Mouse (Mus musculus): ENCODE data around the gene Fam155a. TPM values are rescaled to one million over a fixed set of nuclear protein-coding genes. Genes with fewer than 3 reads are reported as not detected.
A peak's percentile ranks its signal among the peaks of the same experiment; 100 is the strongest.

Gene Fam155a
- polyA plus RNA-seq, 1 experiment from 2014 or later: 0.93 TPM

DNA sequence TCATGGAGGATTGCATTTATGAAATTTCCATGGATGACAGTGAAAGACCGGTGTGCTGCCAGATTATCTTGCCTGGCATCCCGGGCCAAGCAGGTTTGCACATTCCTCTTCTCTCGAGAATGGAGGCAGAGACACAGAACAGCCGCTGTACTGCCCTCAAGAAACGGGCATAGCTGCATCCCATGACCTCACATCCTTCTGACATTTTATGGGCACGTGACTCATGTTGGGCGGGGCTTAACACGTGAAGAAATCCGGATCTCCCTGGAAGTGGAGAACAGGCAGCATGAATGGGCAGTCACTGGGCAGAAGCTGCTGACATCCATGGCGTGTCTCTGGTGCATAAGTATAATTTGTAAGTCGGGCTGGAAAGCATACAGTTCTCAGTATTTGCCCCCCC lies 29.0 kb upstream of the Fam155a start:
- no peaks in the 10 kb centered on the region for H3K27me3 ChIP-seq (ENCODE audit: control insufficient read depth, insufficient read depth, low read length)
- no peak overlapping the region for H3K27ac ChIP-seq (replicated peaks)
- no peak overlapping the region for H3K4me3 ChIP-seq (ENCODE audit: low read depth, low read length)
- TF ChIP-seq EP300 (optimal IDR thresholded peaks at IDR 0.05): no peak
- no peak for TF ChIP-seq CTCF (IDR thresholded peaks at IDR 0.05; ENCODE audit: low read depth)
- no peaks in the 10 kb centered on the region for H3K36me3 ChIP-seq (ENCODE audit: control insufficient read depth, insufficient read depth, low read length)
- DNase-seq (ENCODE audit: low spot score): no peak
- no peak for ATAC-seq (ENCODE audit: low FRiP score, low TSS enrichment)
- no peaks in the 10 kb centered on the region for H3K4me1 ChIP-seq (replicated peaks; ENCODE audit: control insufficient read depth, insufficient read depth)
- 76% methylated on average over 11 of the region's 11 CpGs for WGBS
- H3K9me3 ChIP-seq (ENCODE audit: control insufficient read depth, low read length): no peaks in the 10 kb centered on the region
- H3K4me2 ChIP-seq (replicated peaks; ENCODE audit: low read depth): no peak overlapping the region
- no peak overlapping the region for H3K9ac ChIP-seq (ENCODE audit: low read length)

DNA sequence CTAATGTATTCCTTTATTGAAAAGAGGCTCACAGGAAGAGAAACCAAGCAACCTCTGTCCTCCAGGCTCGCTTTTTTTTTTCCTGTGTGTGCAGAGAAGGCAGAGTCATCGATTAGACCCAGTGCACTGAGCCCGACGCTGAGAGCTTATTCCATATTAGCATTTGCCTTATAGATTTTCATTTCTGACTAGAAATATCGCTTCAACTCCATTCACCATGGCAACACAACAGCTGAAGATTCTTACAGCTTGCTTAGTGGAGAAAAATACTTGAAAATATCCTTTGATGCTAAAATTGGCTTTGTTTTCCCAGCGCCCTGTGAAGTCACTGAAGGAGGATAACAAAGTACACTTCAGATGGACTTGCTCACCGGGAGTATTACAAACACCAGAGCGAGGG lies 26.6 kb upstream of the Fam155a start:
- Histone ChIP-seq H3K27ac (replicated peaks) (no peak overlapping the region), H3K4me2 (replicated peaks; ENCODE audit: low read depth) (no peak overlapping the region), H3K4me3 (ENCODE audit: low read depth, low read length) (no peak overlapping the region), H3K9me3 (ENCODE audit: control insufficient read depth, low read length) (no peaks in the 10 kb centered on the region), H3K27me3 (ENCODE audit: control insufficient read depth, insufficient read depth, low read length) (no peaks in the 10 kb centered on the region), H3K36me3 (ENCODE audit: control insufficient read depth, insufficient read depth, low read length) (no peaks in the 10 kb centered on the region), H3K9ac (ENCODE audit: low read length) (no peak overlapping the region), H3K4me1 (replicated peaks; ENCODE audit: control insufficient read depth, insufficient read depth) (no peaks in the 10 kb centered on the region)
- TF ChIP-seq CTCF (IDR thresholded peaks at IDR 0.05; ENCODE audit: low read depth): no peak
- no peak for TF ChIP-seq EP300 (optimal IDR thresholded peaks at IDR 0.05)
- ATAC-seq (ENCODE audit: low FRiP score, low TSS enrichment): no peak
- 70% methylated on average over 8 of the region's 8 CpGs for WGBS
- no peak for DNase-seq (ENCODE audit: low spot score)

DNA sequence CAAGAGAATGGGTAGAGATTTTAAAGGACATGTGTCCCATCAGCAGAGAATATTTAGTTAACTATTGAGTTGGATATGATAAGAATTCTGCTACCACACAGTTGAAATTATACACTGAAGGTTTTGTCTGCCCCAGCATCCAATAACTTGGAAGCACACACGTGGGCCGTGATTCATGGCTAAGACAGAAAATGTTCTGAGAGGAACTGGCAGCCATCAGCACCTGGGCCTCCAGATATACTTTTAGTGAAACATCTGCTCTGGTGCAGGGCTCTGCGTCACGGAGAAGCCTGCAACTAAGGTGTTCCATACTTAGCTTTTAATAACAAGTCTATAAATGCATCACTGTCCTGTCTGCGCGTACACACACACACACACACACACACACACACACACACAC lies 24.8 kb upstream of the Fam155a start:
- no peaks in the 10 kb centered on the region for H3K36me3 ChIP-seq (ENCODE audit: control insufficient read depth, insufficient read depth, low read length)
- no peak overlapping the region for H3K9ac ChIP-seq (ENCODE audit: low read length)
- DNase-seq (ENCODE audit: low spot score) (no peak), ATAC-seq (ENCODE audit: low FRiP score, low TSS enrichment) (no peak)
- 92% methylated on average over 6 of the region's 6 CpGs for WGBS
- no peaks in the 10 kb centered on the region for H3K27me3 ChIP-seq (ENCODE audit: control insufficient read depth, insufficient read depth, low read length)
- TF ChIP-seq CTCF (IDR thresholded peaks at IDR 0.05; ENCODE audit: low read depth): no peak
- TF ChIP-seq EP300 (optimal IDR thresholded peaks at IDR 0.05): no peak
- H3K4me3 ChIP-seq (ENCODE audit: low read depth, low read length): no peak overlapping the region
- H3K4me1 ChIP-seq (replicated peaks; ENCODE audit: control insufficient read depth, insufficient read depth): no peaks in the 10 kb centered on the region
- no peak overlapping the region for H3K27ac ChIP-seq (replicated peaks)
- H3K4me2 ChIP-seq (replicated peaks; ENCODE audit: low read depth): no peak overlapping the region
- H3K9me3 ChIP-seq (ENCODE audit: control insufficient read depth, low read length): no peaks in the 10 kb centered on the region

DNA sequence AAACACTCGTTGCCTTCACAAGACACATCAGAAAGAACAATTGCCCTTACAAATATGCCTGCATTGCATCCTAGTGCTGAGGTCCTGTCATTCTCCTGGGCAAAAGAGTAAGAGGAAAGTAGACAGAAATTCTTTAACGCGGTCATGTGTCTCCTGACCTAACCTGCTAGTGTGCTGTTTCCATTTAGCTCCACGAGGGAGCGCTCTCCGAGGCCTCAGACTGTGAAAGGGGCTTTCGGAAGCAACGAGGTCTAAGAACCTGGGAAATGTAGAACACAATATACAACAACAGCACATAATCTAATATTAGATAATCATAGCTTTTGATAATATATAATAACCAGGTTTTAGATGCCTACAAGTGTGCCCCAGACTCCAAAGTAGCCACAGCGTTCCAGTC lies 22.4 kb upstream of the Fam155a start:
- Histone ChIP-seq H3K4me2 (replicated peaks; ENCODE audit: low read depth) (no peak overlapping the region), H3K27ac (replicated peaks) (no peak overlapping the region), H3K9ac (ENCODE audit: low read length) (no peak overlapping the region), H3K4me1 (replicated peaks; ENCODE audit: control insufficient read depth, insufficient read depth) (no peaks in the 10 kb centered on the region), H3K4me3 (ENCODE audit: low read depth, low read length) (no peak overlapping the region), H3K27me3 (ENCODE audit: control insufficient read depth, insufficient read depth, low read length) (no peaks in the 10 kb centered on the region), H3K9me3 (ENCODE audit: control insufficient read depth, low read length) (no peaks in the 10 kb centered on the region), H3K36me3 (ENCODE audit: control insufficient read depth, insufficient read depth, low read length) (no peaks in the 10 kb centered on the region)
- WGBS: 54% methylated on average over 9 of the region's 9 CpGs
- DNase-seq (ENCODE audit: low spot score) (no peak), ATAC-seq (ENCODE audit: low FRiP score, low TSS enrichment) (no peak)
- peak; percentile 26; the same call in 1 of the 2 replicates for TF ChIP-seq CTCF (IDR thresholded peaks at IDR 0.05; ENCODE audit: low read depth)
- no peak for TF ChIP-seq EP300 (optimal IDR thresholded peaks at IDR 0.05)

DNA sequence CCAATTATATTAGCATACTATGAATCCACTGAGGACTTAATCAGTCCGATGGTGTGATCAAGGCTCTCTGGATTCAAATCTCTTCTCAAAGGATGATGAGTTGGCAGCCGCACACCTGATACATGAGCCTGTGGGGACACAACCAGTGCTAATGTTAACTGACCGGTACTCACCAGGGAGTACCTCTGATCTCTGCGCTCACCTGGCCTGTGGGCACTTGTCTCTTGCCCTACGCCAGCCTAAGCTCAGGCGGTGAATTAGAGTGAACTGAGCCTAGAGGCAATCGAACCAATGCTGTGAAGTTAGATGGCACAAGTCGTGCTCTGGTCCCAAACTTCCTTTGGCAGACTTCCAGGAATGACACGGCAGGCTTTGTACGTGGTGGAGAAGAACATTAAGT lies 9.4 kb upstream of the Fam155a start:
- H3K36me3 ChIP-seq (ENCODE audit: control insufficient read depth, insufficient read depth, low read length): no peaks in the 10 kb centered on the region
- ATAC-seq (ENCODE audit: low FRiP score, low TSS enrichment): no peak
- H3K9ac ChIP-seq (ENCODE audit: low read length): no peak overlapping the region
- H3K4me1 ChIP-seq (replicated peaks; ENCODE audit: control insufficient read depth, insufficient read depth): no peaks in the 10 kb centered on the region
- H3K4me3 ChIP-seq (ENCODE audit: low read depth, low read length): no peak overlapping the region
- no peak for DNase-seq (ENCODE audit: low spot score)
- TF ChIP-seq EP300 (optimal IDR thresholded peaks at IDR 0.05) (no peak), CTCF (IDR thresholded peaks at IDR 0.05; ENCODE audit: low read depth) (no peak)
- no peaks in the 10 kb centered on the region for H3K9me3 ChIP-seq (ENCODE audit: control insufficient read depth, low read length)
- WGBS: 82% methylated on average over 10 of the region's 10 CpGs
- H3K4me2 ChIP-seq (replicated peaks; ENCODE audit: low read depth): no peak overlapping the region
- H3K27me3 ChIP-seq (ENCODE audit: control insufficient read depth, insufficient read depth, low read length): no peaks in the 10 kb centered on the region
- no peak overlapping the region for H3K27ac ChIP-seq (replicated peaks)

DNA sequence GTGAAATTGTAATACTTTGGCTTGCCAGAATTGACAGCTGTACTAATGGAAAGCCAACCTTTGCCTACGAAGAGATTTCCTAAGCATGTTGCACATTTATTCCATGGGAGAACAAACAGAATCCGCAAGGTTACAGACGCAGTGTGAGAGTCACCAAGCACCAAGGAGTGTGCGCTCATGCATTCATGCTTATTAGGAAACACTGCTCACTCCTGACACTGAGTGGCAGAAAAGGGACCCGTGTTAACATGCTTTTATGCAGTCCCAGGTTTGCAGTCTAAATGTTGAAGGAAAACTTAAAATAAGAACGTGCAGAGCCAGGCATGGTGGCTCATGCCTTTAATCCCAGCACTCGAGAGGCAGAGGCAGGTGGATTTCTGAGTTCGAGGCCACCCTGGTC lies 7.2 kb upstream of the Fam155a start:
- Histone ChIP-seq H3K9ac (ENCODE audit: low read length) (no peak overlapping the region), H3K9me3 (ENCODE audit: control insufficient read depth, low read length) (no peaks in the 10 kb centered on the region), H3K4me1 (replicated peaks; ENCODE audit: control insufficient read depth, insufficient read depth) (no peaks in the 10 kb centered on the region), H3K27ac (replicated peaks) (no peak overlapping the region), H3K36me3 (ENCODE audit: control insufficient read depth, insufficient read depth, low read length) (no peaks in the 10 kb centered on the region), H3K4me3 (ENCODE audit: low read depth, low read length) (no peak overlapping the region), H3K4me2 (replicated peaks; ENCODE audit: low read depth) (no peak overlapping the region), H3K27me3 (ENCODE audit: control insufficient read depth, insufficient read depth, low read length) (no peaks in the 10 kb centered on the region)
- DNase-seq (ENCODE audit: low spot score) (no peak), ATAC-seq (ENCODE audit: low FRiP score, low TSS enrichment) (no peak)
- TF ChIP-seq EP300 (optimal IDR thresholded peaks at IDR 0.05): no peak
- TF ChIP-seq CTCF (IDR thresholded peaks at IDR 0.05; ENCODE audit: low read depth): no peak
- 75% methylated on average over 8 of the region's 8 CpGs for WGBS

Measured in stomach, postnatal 0 days (tissue).